Mouse (Mus musculus): Measurements from ENCODE around the gene Kif23. TPM values are rescaled to one million over a fixed set of nuclear protein-coding genes. Genes with fewer than 3 reads are reported as not detected.

The Kif23 gene
- total RNA-seq, 2 experiments from 2014 or later, result 21.5 to 38.3 TPM

Other genes starting within 250 kb of the Kif23 start
- 1,000 to 10,000 TPM; 2,187 to 2,232 TPM for gene Rplp1, start 32.2 kb downstream of the Kif23 start, total RNA-seq (2021)
- gene Paqr5, start 80.1 kb upstream of the Kif23 start, total RNA-seq (2021), result under 1 TPM; 0.48 to 0.51 TPM
- 10 to 100 TPM; 23.2 to 25.1 TPM for gene Glce, start 175.9 kb upstream of the Kif23 start, total RNA-seq (2021)